Mouse (Mus musculus) G1E (cell line): ENCODE results near the gene Nod2.

Experiments used
- CTCF ChIP-seq: IDR thresholded peaks from 2 replicates; pipeline ENCODE4 v1.5.1; 2012; ENCODE audit warnings: low read depth, low read length, inconsistent platforms, mixed read lengths
- GATA1 ChIP-seq: IDR thresholded peaks from 2 replicates; pipeline ENCODE4 v1.6.1; 2012; ENCODE audit warnings: borderline replicate concordance, low read length, inconsistent platforms, mixed read lengths
- GATA2 ChIP-seq: IDR thresholded peaks from 2 replicates; pipeline ENCODE4 v1.6.1; 2012; ENCODE audit warnings: low read depth, low read length, inconsistent platforms, borderline replicate concordance
- POLR2AphosphoS5 ChIP-seq: IDR thresholded peaks from 2 replicates; pipeline ENCODE4 v1.6.1; 2012; ENCODE audit warnings: low read depth, low read length, inconsistent platforms; ENCODE audit not compliant: insufficient replicate concordance
- TAL1 ChIP-seq: conservative IDR thresholded peaks from 2 replicates; pipeline ENCODE4 v1.6.1; 2012; ENCODE audit warnings: low read depth, low read length, inconsistent platforms, mixed read lengths

- TF ChIP-seq GATA1, result no peak
- no peak for TF ChIP-seq CTCF
- TF ChIP-seq POLR2AphosphoS5, result no peak
- no peak for TF ChIP-seq TAL1
- no peak for TF ChIP-seq GATA2
Observed at GRCm38 (mm10) chr8:88686906-88687235, 39.8 kb downstream of the Nod2 start.
